Mouse (Mus musculus): ENCODE measurements at regions not wholly inside any gene's neighbourhood (a gene's known extent, or its start where the extent isn't known, plus 50 kb on each side); places are given as distances from the start of the nearest gene placed in this dataset.
A peak's percentile ranks its signal among the peaks of the same experiment; 100 is the strongest.

GRCm38 (mm10) chr10:96363867-96364266 lies 227.5 kb downstream of the Gm5426 start:
- H3K27me3 ChIP-seq = no peaks in the 10 kb centered on the region
- 92% methylated on average over 4 of the region's 4 CpGs for WGBS
- no peaks in the 10 kb centered on the region for H3K36me3 ChIP-seq
- no peak overlapping the region for H3K9ac ChIP-seq (replicated peaks)
- H3K4me3 ChIP-seq = no peak overlapping the region
- H3K4me1 ChIP-seq = no peaks in the 10 kb centered on the region
- no peak overlapping the region for H3K4me2 ChIP-seq (replicated peaks)
- H3K9me3 ChIP-seq = no peaks in the 10 kb centered on the region
- no peak overlapping the region for H3K27ac ChIP-seq (replicated peaks)
- ATAC-seq (ENCODE audit: low FRiP score, low read depth) = no peak

GRCm38 (mm10) chr10:96365101-96365500 lies 228.7 kb downstream of the Gm5426 start:
- ATAC-seq (ENCODE audit: low FRiP score, low read depth) = no peak
- Histone ChIP-seq H3K9me3 (no peaks in the 10 kb centered on the region), H3K27ac (replicated peaks) (no peak overlapping the region), H3K4me3 (no peak overlapping the region), H3K27me3 (no peaks in the 10 kb centered on the region), H3K4me2 (replicated peaks) (no peak overlapping the region), H3K36me3 (no peaks in the 10 kb centered on the region), H3K4me1 (no peaks in the 10 kb centered on the region), H3K9ac (replicated peaks) (no peak overlapping the region)
- WGBS = 72% methylated on average over 3 of the region's 3 CpGs

GRCm38 (mm10) chr10:96366871-96367270 lies 230.5 kb downstream of the Gm5426 start:
- WGBS = 90% methylated on average over 2 of the region's 2 CpGs

GRCm38 (mm10) chr10:96370547-96371320 lies 234.3 kb downstream of the Gm5426 start:
- Histone ChIP-seq H3K27me3 (no peaks in the 10 kb centered on the region; the same call in 1 of the 2 replicates), H3K4me1 (0 out of 2 replicates have a peak, but pooled peaks cover 5% of the 10 kb centered on the region), H3K36me3 (no peaks in the 10 kb centered on the region), H3K27ac (replicated peaks) (no peak overlapping the region), H3K9ac (replicated peaks) (no peak overlapping the region), H3K9me3 (no peaks in the 10 kb centered on the region), H3K4me3 (0 out of 2 replicates have a peak overlapping the region, but pooled peaks have one; percentile 0), H3K4me2 (replicated peaks) (peak overlapping the region; percentile 39)
- peak; percentile 57 for ATAC-seq (ENCODE audit: low FRiP score, low read depth)
- 52% methylated on average over 21 of the region's 21 CpGs for WGBS

More at GRCm38 (mm10) chr10:96366871-96367270, 230.5 kb downstream of the Gm5426 start:
- 0 out of 2 replicates have a peak, but pooled peaks cover 5% of the 10 kb centered on the region for H3K4me1 ChIP-seq
- no peaks in the 10 kb centered on the region for H3K27me3 ChIP-seq
- no peaks in the 10 kb centered on the region for H3K9me3 ChIP-seq
- no peak overlapping the region for H3K27ac ChIP-seq (replicated peaks)
- no peak for ATAC-seq (ENCODE audit: low FRiP score, low read depth)
- no peaks in the 10 kb centered on the region for H3K36me3 ChIP-seq
- H3K4me2 ChIP-seq (replicated peaks) = no peak overlapping the region
- no peak overlapping the region for H3K4me3 ChIP-seq
- H3K9ac ChIP-seq (replicated peaks) = no peak overlapping the region

DNA sequence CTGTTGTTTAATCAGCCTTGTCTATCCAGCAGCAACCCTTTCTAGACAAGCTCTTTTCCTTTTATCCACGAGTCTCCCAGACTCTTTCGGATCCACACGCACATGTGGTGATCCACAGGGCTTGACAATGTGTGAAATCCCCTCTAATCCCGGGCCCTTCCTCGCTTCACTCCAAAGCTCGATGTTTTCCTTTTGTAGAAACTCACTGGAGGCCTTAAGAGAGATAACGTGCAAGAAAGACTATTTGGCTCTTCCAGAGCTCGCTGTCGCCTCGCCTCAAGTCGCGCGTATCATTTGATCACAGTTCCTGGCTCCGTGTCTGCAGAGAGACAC lies 234.9 kb downstream of the Gm5426 start:
- no peak for ATAC-seq (ENCODE audit: low FRiP score, low read depth)
- Histone ChIP-seq H3K27me3 (no peaks in the 10 kb centered on the region; the same call in 1 of the 2 replicates), H3K9me3 (no peaks in the 10 kb centered on the region), H3K9ac (replicated peaks) (no peak overlapping the region), H3K36me3 (no peaks in the 10 kb centered on the region), H3K4me3 (0 out of 2 replicates have a peak overlapping the region, but pooled peaks have one; percentile 0), H3K27ac (replicated peaks) (no peak overlapping the region), H3K4me1 (0 out of 2 replicates have a peak, but pooled peaks cover 5% of the 10 kb centered on the region), H3K4me2 (replicated peaks) (peak overlapping the region; percentile 39)
- WGBS = 45% methylated on average over 14 of the region's 14 CpGs

DNA sequence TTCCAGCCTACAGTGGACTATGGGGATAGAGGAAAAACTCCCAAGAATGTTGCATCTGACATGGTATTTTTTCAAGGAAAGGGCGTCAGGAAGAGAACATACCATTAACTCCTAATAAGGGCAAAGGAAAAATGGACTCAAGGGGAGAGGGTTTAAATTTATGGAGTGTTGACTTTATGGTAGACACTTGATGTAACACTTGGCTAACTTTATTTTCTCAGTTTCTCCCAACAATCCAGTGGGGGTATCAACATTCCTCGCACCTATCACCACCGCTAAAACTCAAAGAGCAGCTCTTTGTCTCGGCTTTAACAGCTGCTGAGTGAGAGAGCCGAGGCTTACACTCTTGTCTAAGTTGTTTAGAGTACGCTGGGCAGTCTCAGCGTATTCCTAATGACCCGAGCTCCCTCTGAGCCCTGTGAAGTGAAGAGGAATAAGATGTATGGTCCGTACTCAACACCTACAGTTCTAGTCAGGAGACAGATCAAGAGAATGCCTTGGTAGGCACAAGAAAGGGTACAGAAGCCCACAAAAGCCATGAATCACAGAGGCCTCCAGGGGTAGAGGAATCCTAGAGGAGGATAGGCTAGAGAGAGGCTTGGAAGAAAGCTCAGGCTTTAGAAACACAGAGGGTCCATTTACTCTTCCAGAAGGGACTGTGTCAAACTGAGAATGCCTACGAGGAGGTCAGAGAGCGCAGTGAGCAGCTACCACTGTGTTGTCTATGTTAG lies 236.4 kb downstream of the Gm5426 start:
- H3K27ac ChIP-seq (replicated peaks) = no peak overlapping the region
- no peak for ATAC-seq (ENCODE audit: low FRiP score, low read depth)
- H3K4me1 ChIP-seq = 0 out of 2 replicates have a peak, but pooled peaks cover 5% of the 10 kb centered on the region
- WGBS = 64% methylated on average over 11 of the region's 11 CpGs
- no peaks in the 10 kb centered on the region for H3K9me3 ChIP-seq
- H3K9ac ChIP-seq (replicated peaks) = no peak overlapping the region
- no peaks in the 10 kb centered on the region; the same call in 1 of the 2 replicates for H3K27me3 ChIP-seq
- H3K4me2 ChIP-seq (replicated peaks) = no peak overlapping the region
- H3K36me3 ChIP-seq = no peaks in the 10 kb centered on the region
- H3K4me3 ChIP-seq = no peak overlapping the region

GRCm38 (mm10) chr10:96373481-96373880 lies 237.1 kb downstream of the Gm5426 start:
- Histone ChIP-seq H3K4me3 (no peak overlapping the region), H3K4me2 (replicated peaks) (no peak overlapping the region), H3K27ac (replicated peaks) (no peak overlapping the region), H3K27me3 (no peaks in the 10 kb centered on the region; the same call in 1 of the 2 replicates), H3K9ac (replicated peaks) (no peak overlapping the region), H3K9me3 (no peaks in the 10 kb centered on the region), H3K4me1 (0 out of 2 replicates have a peak, but pooled peaks cover 5% of the 10 kb centered on the region), H3K36me3 (no peaks in the 10 kb centered on the region)
- no peak for ATAC-seq (ENCODE audit: low FRiP score, low read depth)
- WGBS = 61% methylated on average over 7 of the region's 7 CpGs

GRCm38 (mm10) chr10:96374293-96375069 lies 238.1 kb downstream of the Gm5426 start:
- H3K9ac ChIP-seq (replicated peaks) = no peak overlapping the region
- H3K4me2 ChIP-seq (replicated peaks) = no peak overlapping the region
- 0 out of 2 replicates have a peak, but pooled peaks cover 5% of the 10 kb centered on the region for H3K4me1 ChIP-seq
- no peak overlapping the region for H3K4me3 ChIP-seq
- no peak overlapping the region for H3K27ac ChIP-seq (replicated peaks)
- WGBS = 89% methylated on average over 12 of the region's 12 CpGs
- no peaks in the 10 kb centered on the region for H3K36me3 ChIP-seq
- no peaks in the 10 kb centered on the region; the same call in 1 of the 2 replicates for H3K27me3 ChIP-seq
- H3K9me3 ChIP-seq = no peaks in the 10 kb centered on the region
- ATAC-seq (ENCODE audit: low FRiP score, low read depth) = no peak

GRCm38 (mm10) chr10:96375070-96375447 lies 238.7 kb downstream of the Gm5426 start:
- WGBS = 81% methylated on average over 3 of the region's 3 CpGs
- Histone ChIP-seq H3K9ac (replicated peaks) (no peak overlapping the region), H3K4me1 (0 out of 2 replicates have a peak, but pooled peaks cover 5% of the 10 kb centered on the region), H3K4me3 (no peak overlapping the region), H3K4me2 (replicated peaks) (no peak overlapping the region), H3K9me3 (no peaks in the 10 kb centered on the region), H3K27ac (replicated peaks) (no peak overlapping the region), H3K36me3 (no peaks in the 10 kb centered on the region), H3K27me3 (no peaks in the 10 kb centered on the region; the same call in 1 of the 2 replicates)
- no peak for ATAC-seq (ENCODE audit: low FRiP score, low read depth)

DNA sequence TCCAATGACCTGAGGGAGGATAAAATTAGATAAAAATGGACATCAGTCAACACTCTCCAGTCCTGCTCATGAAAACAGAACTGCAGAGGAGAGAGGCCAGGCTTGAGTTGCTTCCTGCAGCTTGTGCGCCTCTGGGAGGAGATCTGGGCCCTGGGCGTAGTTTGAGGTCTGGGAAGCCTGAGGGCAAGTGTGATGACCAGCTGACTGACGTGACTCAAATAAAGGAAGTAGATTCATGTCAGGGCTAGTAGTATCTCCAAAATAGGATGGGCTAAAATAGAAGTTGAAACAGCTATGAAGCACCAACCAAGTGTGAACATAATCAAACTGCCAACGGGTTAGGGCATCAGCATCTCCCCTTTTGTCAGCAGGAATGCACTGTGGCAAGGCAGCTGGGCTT lies 239.3 kb upstream of the Btg1 start:
- no peaks in the 10 kb centered on the region for H3K9me3 ChIP-seq
- no peak overlapping the region for H3K4me3 ChIP-seq
- WGBS = 90% methylated on average over 4 of the region's 4 CpGs
- no peaks in the 10 kb centered on the region for H3K36me3 ChIP-seq
- no peak overlapping the region for H3K27ac ChIP-seq (replicated peaks)
- ATAC-seq (ENCODE audit: low FRiP score, low read depth) = no peak
- H3K9ac ChIP-seq (replicated peaks) = no peak overlapping the region
- H3K4me2 ChIP-seq (replicated peaks) = no peak overlapping the region
- no peaks in the 10 kb centered on the region; the same call in 1 of the 2 replicates for H3K27me3 ChIP-seq
- no peaks in the 10 kb centered on the region for H3K4me1 ChIP-seq

DNA sequence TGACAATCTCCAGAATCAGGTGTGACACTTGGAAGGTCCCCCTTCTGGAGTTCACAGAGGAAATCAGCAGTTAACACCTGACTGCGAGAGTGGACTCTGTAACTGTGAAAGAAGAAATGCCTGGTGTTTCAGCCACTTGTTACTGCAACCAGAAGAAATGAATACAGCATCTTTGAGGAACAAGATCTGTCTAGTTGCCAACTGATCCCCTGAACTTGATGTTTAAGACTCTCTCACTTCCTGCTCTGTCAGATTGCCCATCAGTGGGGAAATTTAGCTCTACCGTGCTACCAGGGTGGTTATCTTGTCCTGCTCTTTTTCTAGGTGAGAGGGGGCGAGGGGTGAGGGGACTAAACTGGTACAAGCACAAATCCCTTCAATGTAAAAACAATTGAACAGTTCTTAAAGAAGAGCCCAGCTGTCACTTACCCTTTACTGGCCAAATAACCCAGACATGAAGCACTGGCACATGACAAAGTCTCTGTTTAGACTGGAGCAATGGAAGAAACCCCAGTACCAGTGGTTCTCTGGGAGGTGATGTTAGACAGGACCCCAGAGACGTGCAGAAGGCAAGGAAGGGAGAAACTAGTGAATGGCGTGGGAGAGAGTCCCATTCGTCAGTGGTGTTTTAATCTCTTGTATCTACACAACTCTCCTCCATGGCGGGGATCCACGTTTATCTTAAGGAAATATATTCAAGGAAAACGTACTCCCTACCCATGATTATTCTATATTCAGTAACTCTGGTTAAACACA lies 237.6 kb upstream of the Btg1 start:
- H3K4me3 ChIP-seq = no peak overlapping the region
- 81% methylated on average over 9 of the region's 9 CpGs for WGBS
- H3K4me1 ChIP-seq = no peaks in the 10 kb centered on the region
- ATAC-seq (ENCODE audit: low FRiP score, low read depth) = no peak
- H3K9me3 ChIP-seq = no peaks in the 10 kb centered on the region
- H3K27ac ChIP-seq (replicated peaks) = no peak overlapping the region
- no peak overlapping the region for H3K4me2 ChIP-seq (replicated peaks)
- no peak overlapping the region for H3K9ac ChIP-seq (replicated peaks)
- H3K27me3 ChIP-seq = no peaks in the 10 kb centered on the region
- H3K36me3 ChIP-seq = no peaks in the 10 kb centered on the region
